Mouse (Mus musculus): ENCODE results near the gene Smap2.

GRCm38 (mm10) chr4:120987319-120987718, 29.7 kb downstream of the Smap2 start:
- TF ChIP-seq CTCF (IDR thresholded peaks at IDR 0.05; ENCODE audit: low read depth, low read length) (no peak), POLR2A (IDR thresholded peaks at IDR 0.05; ENCODE audit: extremely low read depth, insufficient read depth, low read length) (no peak)

All from liver, adult 2 months (tissue).